Mouse (Mus musculus) kidney, adult 2 months (tissue): ENCODE results near the gene Morn1. TPM values are rescaled to one million over a fixed set of nuclear protein-coding genes. Genes with fewer than 3 reads are reported as not detected.

Experiments used
- DNase-seq: peaks from one replicate; pipeline ENCODE4 v3.0.0; 2021
- H3K27ac ChIP-seq: fragments of 200-500 bp; 2 replicates; pipeline ENCODE4 v1.5.1; 2012; ENCODE audit warnings: low read depth, low read length, control low read depth, inconsistent platforms; ENCODE audit not compliant: insufficient read depth
- H3K27me3 ChIP-seq: fragments of 200-500 bp; replicated peaks from 2 replicates; pipeline ENCODE4 v1.6.1; 2012; ENCODE audit warnings: mild to moderate bottlenecking, moderate library complexity, low read length, inconsistent platforms; ENCODE audit not compliant: control insufficient read depth, insufficient read depth
- H3K36me3 ChIP-seq: fragments of 200-500 bp; 2 replicates; pipeline ENCODE4 v1.6.1; 2012; ENCODE audit warnings: mild to moderate bottlenecking, moderate library complexity, low read length, inconsistent platforms; ENCODE audit not compliant: control insufficient read depth, insufficient read depth
- H3K4me1 ChIP-seq: fragments of 200-500 bp; 2 replicates; pipeline ENCODE4 v1.6.1; 2011; ENCODE audit warnings: low read length; ENCODE audit not compliant: control insufficient read depth, insufficient read depth
- H3K4me3 ChIP-seq: fragments of 200-500 bp; 2 replicates; pipeline ENCODE4 v1.5.1; 2011; ENCODE audit warnings: mild to moderate bottlenecking, low read depth, low read length, control low read depth; ENCODE audit not compliant: insufficient read depth
- CTCF ChIP-seq: fragments of 200-500 bp; conservative IDR thresholded peaks from 2 replicates; pipeline ENCODE4 v1.5.1; 2011; ENCODE audit warnings: low read depth, mild to moderate bottlenecking, control low read depth, low read length, moderate library complexity, mixed read lengths; ENCODE audit not compliant: insufficient read depth, insufficient read length
- POLR2A ChIP-seq: fragments of 200-500 bp; IDR thresholded peaks from one replicate; pipeline ENCODE4 v1.6.1; 2011; ENCODE audit warnings: low read depth, low read length, control low read depth
- WGBS: fragments of 180-500 bp; shearing (Covaris S2); methylation state at CpG from one replicate; pipeline ENCODE4 v1.1.7; 2018; 5-methylcytosine and 5-hydroxymethylcytosine counted together
- polyA plus RNA-seq: library from polyadenylated mRNA; depleted of rRNA; stranded (reverse); fragments of >200 nt; gene quantifications from 2 replicates; pipeline ENCODE4 v1.2.3, GENCODE M21; 2012

Morn1 gene
- polyA plus RNA-seq, 1 experiment, result 10.4 TPM

- no peak overlapping the region for H3K4me3 ChIP-seq
- peaks cover 54% of the 10 kb centered on the region for H3K4me1 ChIP-seq
- no peak for TF ChIP-seq POLR2A
- TF ChIP-seq CTCF, result no peak
- no peaks in the 10 kb centered on the region for H3K36me3 ChIP-seq
- no peak for DNase-seq
- H3K27me3 ChIP-seq, result no peaks in the 10 kb centered on the region
- H3K27ac ChIP-seq, result no peak overlapping the region
These were observed 79.5 kb downstream of the Morn1 start for GRCm38 (mm10) chr4:155165861-155166260.

DNA sequence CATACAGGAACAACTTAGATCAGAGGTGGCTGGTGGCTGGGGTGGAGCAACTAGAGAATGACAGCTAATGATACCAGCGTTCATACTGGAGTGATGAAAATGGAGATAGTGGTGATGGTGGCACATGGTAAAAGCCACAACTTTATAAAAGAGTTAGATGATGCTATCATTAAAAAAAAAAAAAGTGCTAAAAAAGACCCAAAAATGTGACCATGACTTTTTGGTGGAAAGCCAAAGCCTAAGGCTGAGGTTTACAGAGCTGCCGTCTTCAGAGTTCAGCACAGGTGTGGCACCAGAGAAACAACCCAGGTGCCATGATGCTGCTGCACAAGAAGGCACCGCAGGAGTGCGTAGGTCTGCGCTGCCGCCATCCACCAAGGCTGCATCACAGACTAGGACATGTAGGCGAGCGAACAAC, 82.5 kb downstream of the Morn1 start:
- Histone ChIP-seq H3K4me3 (no peak overlapping the region), H3K36me3 (no peaks in the 10 kb centered on the region), H3K4me1 (peaks cover 52% of the 10 kb centered on the region), H3K27ac (no peak overlapping the region), H3K27me3 (no peaks in the 10 kb centered on the region)
- TF ChIP-seq POLR2A (no peak), CTCF (no peak)
- no peak for DNase-seq
- 86% methylated on average over 8 of the region's 8 CpGs for WGBS

DNA sequence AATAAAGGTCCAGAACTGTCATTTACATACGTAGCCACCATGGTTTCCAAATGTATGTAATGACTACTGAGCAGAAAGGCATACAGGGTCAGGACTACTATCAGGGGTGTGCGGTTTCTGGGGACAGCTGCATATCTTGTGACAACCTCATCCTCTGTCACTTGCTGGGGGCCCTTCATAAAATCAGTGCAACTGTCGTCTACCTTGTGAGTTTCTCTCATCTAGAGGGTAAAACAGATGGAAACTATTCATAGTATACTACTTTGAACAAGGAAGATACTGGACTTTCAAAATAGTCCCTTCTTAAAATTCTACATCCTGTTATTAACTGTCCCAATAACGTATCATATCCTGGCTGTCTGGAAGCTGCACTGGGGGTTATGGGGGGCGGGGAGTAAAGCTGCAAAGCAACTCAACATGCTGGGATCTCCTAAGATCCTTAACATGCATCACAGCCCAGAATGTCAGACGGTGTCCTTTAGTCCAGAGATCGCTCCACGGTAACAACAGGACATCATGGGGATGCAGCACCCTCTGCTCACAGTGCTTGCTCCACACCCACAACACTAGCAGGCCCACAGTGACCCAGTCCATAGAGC, 84.3 kb downstream of the Morn1 start:
- Histone ChIP-seq H3K27ac (peak overlapping the region; percentile 47), H3K27me3 (no peaks in the 10 kb centered on the region), H3K36me3 (no peaks in the 10 kb centered on the region), H3K4me1 (peaks cover 63% of the 10 kb centered on the region), H3K4me3 (no peak overlapping the region)
- 54% methylated on average over 8 of the region's 8 CpGs for WGBS
- TF ChIP-seq POLR2A, result no peak
- no peak for TF ChIP-seq CTCF
- DNase-seq, result no peak

- H3K4me3 ChIP-seq, result no peak overlapping the region
- WGBS, result 69% methylated on average over 5 of the region's 5 CpGs
- no peak for TF ChIP-seq CTCF
- no peak for TF ChIP-seq POLR2A
- no peak for DNase-seq
- H3K27ac ChIP-seq, result no peak overlapping the region
- H3K4me1 ChIP-seq, result peaks cover 65% of the 10 kb centered on the region
- no peaks in the 10 kb centered on the region for H3K27me3 ChIP-seq
- no peaks in the 10 kb centered on the region for H3K36me3 ChIP-seq
These were observed 85.7 kb downstream of the Morn1 start for GRCm38 (mm10) chr4:155171961-155172533.

DNA sequence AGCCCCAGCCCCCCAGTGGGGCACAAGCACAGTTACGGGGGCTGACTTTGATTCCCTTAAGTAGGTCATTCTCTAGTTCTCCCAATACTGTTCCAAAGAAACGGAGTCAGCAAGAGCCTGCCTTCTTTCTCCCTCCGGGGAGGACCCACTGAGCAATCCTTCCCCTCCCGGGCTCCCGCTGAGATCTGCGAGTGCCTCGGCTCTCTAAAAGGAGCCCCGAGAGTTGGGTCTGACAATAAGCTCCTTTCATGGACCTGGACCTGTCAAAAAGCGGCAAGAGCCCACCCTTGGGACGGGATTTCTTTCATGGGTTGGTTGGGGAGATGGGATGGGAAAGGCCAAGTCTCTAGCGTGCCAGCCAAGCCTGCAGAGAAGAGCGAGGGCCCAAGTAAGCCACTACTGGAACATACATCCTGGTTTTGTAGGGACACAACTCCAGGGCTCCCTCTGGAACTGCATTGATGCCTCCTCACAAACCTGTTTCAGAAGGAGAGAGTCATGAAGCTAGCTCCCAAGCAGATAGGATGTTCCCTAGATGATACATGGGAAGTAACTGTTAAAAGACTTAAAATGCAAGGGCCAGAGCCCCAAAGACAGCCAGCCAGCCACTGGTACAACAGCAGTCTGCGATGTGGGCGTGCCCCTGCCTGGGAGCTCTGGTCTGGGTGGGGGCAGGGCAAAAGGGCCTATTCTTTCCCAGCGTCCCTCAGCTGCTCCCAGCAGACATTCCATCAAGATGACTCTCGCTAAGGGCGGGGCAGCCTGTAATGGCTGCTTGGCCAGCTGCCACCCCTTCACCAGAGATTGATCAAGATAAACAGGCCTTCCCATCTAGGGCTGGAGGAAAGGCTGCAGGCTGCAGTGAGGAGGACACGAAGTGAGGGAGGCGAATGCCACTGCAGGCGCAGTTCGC, 86.8 kb downstream of the Morn1 start:
- 22% methylated on average over 21 of the region's 21 CpGs for WGBS
- TF ChIP-seq CTCF (no peak), POLR2A (no peak)
- Histone ChIP-seq H3K27ac (peak overlapping the region; percentile 50), H3K4me3 (no peak overlapping the region), H3K4me1 (peaks cover 77% of the 10 kb centered on the region), H3K36me3 (no peaks in the 10 kb centered on the region), H3K27me3 (no peaks in the 10 kb centered on the region)
- DNase-seq, result peak; percentile 98

- peak overlapping the region; percentile 47 for H3K27ac ChIP-seq
- peaks cover 83% of the 10 kb centered on the region for H3K4me1 ChIP-seq
- no peaks in the 10 kb centered on the region for H3K36me3 ChIP-seq
- WGBS, result 25% methylated on average over 17 of the region's 17 CpGs
- H3K27me3 ChIP-seq, result no peaks in the 10 kb centered on the region
- DNase-seq, result no peak
- H3K4me3 ChIP-seq, result no peak overlapping the region
- no peak for TF ChIP-seq CTCF
- no peak for TF ChIP-seq POLR2A
These were observed 87.7 kb downstream of the Morn1 start for GRCm38 (mm10) chr4:155173822-155174785.
